ENCODE assay signal across 12 mouse cellular contexts in genomic region chr11:118548242-118548641, GRCm38 (mm10).
"Had no signal": no experiment of that assay in that cellular context is flagged by ENCODE, and none has a peak within 500 bp of the region (broad histone marks: within the 10 kb centered on the region; RNA-seq: fewer than 3 reads in every experiment).

No protein-coding gene starts in this region.

- DNase-seq: retina, postnatal 1 day; right cerebral cortex, adult 18-20 months; right cerebral cortex, postnatal 14 days; right cerebral cortex, postnatal 25 days; right cerebral cortex, postnatal 4 days; spleen, adult 18-20 months; thymus, adult 18-20 months; thymus, adult 2 months; thymus, postnatal 14 days; thymus, postnatal 25 days; thymus, postnatal 36 days; thymus, postnatal 4 days had no signal
